Mouse (Mus musculus) thymus, postnatal 0 days (tissue): ENCODE measurements at regions not wholly inside any gene's neighbourhood (a gene's known extent, or its start where the extent isn't known, plus 50 kb on each side); places are given as distances from the start of the nearest gene placed in this dataset.
A peak's percentile ranks its signal among the peaks of the same experiment; 100 is the strongest.

Experiments
- DNase-seq: peaks from one replicate; pipeline ENCODE4 v3.0.0-alpha.2; 2015; ENCODE audit warnings: low spot score

- DNase-seq: no peak
Observed at GRCm38 (mm10) chr3:52708746-52709145, 308.3 kb downstream of the Cog6 start.

DNA sequence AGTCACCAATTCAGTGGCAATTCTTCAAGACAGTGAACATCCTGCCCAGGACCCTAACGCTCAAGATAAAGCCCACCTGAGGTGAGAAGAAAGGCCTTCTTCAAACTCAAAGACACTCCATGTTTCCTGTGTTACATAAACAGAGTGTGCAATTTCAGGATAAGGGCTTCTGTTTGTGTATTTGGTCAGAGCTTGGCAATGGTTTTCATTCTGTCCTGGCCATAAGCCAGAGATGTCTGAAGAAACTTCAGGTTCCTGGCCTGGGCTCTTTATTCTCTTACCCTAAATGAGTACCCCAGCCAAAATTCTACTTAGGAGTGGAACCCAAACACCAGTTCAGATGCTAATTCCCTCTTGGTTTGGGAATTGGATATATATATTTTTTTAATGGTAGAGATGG, 308.7 kb downstream of the Cog6 start:
- no peak for DNase-seq

- no peak for DNase-seq
Observed at GRCm38 (mm10) chr3:52706626-52707025, 310.4 kb downstream of the Cog6 start.

GRCm38 (mm10) chr3:52703751-52704150, 313.3 kb downstream of the Cog6 start:
- DNase-seq: no peak

- no peak for DNase-seq
Observed at GRCm38 (mm10) chr3:52702962-52703361, 314.1 kb downstream of the Cog6 start.

- DNase-seq: no peak
Observed at GRCm38 (mm10) chr3:52701601-52702000, 315.4 kb downstream of the Cog6 start.

- no peak for DNase-seq
Observed at GRCm38 (mm10) chr3:52693813-52694212, 323.2 kb downstream of the Cog6 start.

DNA sequence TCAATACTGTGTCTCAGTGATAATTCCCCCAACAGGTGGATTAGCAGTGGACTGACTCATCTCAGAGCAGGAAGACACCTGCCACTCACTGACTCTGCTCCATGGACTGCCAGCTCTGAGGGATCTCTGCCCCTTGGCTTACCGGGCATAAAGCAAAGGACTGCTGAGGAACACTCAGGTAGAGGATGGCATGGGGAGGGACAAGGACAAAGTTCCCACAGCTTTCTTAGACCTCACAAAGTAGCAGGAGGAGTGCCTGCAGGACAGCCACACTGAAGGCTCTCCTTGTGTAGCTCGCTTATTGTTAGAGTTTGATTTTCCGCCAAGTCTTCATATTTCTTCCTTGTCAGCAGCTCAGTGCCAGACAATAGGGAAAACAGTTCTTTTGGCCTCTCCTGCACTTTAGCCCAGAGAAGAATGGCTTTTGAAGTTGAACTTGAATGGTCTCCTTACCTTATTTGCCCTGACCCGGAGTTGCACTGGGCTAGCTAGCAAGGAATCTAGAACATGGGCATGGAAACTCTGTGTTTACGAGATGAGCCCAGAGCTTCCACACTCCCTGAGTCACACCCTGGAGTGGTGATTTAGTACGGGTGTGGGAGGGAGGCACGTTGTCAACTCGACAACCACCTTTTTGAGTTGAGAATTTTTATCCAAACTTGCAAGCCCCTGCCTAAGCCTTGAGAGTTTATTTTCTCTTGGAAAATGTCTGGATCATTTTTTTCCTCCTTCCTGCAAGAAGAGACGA, 331.4 kb downstream of the Cog6 start:
- DNase-seq: no peak

- no peak for DNase-seq
Observed at GRCm38 (mm10) chr3:52680824-52681388, 336.1 kb downstream of the Cog6 start.

DNA sequence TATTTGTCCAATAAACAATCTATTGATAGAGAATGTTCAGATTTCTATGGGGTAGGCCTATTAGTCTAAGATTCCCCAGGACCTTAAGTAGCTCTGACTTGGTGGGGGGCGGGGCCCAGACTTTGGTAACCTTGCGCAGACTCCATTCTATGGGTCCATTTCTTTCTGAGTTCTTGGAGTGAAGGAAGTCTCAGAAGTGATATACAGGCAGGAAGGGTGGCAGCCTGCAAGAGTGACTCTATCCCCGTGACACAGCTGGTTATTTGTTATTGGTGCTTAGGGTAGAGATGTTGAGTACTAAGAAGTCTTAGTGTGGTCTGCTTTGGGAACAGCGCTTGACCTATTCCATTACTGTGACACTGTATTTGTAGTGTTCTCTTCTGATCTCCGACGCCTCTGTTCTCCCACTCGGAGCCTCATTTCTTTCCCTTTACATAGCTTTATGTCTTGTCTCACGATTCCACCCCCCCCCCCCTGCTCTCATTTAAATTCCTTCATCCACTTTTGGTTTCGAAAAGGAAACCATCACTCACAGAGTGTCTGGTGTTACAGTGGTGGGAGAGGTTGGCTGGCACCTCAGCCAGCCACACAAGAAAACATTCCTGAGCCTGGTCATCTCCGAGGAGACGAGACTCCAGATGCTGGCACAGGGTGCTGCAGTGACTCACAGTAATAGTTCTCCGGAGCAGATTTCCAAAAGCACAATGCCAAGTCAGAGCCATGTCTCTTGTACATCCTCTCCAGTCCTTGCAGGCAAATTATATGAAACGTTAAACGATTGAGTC, 340.0 kb downstream of the Cog6 start:
- no peak for DNase-seq

DNA sequence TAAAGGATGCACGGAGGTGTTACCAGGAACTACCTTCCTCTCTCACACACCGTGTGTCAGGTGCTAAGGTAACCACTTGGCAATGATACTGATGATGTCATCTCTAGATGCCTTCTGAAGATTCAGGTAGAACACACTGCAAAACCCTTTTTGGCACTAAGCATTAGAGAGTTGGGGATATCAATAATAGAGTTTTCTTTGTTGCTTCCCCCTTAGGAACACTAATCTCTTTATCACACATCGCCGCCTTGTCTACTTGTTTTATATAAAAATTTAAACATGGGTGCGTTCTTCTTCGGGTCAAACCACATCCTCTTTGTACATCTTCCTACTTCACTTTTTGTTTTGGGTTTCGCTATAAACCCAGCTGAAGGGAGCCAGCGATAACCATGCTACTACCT, 346.4 kb downstream of the Cog6 start:
- DNase-seq: no peak

DNA sequence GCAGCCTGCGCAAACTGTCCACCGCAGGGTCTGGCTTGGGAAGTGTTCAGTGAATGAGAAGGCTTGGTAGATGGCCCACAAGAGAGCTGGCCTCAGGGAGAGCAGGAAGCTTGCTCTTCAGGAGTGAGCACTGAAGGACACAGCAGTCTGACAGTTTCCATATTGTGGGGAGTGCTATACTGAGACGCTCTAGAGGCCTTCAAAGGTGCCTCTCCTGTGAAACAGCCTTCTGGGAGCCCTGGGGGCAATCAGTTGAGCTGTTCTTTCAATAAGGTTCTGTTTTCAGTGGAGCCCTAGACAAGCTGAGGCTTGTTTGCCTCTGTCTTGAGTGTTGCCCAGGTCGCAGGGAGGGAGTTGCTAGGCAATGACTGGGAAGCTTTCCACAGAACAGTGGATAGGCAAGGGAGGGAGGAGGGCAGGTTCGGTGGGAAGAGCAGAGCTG, 353.9 kb downstream of the Cog6 start:
- DNase-seq: no peak

GRCm38 (mm10) chr3:52662164-52662908, 354.7 kb downstream of the Cog6 start:
- DNase-seq: no peak

DNA sequence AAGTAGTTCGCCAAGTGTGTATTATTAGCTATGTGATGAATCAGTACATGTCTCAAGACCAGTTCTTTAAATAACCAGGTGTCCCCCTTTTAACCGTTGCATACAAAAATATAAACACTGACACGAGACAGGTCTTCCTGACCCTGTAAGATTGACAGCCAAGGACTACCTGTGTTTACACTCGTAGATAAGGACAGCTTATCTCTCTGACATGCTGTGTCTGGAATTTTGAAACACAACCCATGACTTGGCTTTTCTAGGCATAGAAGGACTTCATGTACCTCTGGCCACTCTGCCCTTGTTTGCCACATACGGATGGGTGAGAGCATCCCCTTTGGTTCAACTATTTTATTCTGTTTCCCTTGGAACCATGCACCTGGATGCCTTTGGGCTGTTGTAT, 364.0 kb downstream of the Cog6 start:
- DNase-seq: no peak

GRCm38 (mm10) chr3:52652476-52652870, 364.6 kb downstream of the Cog6 start:
- DNase-seq: no peak

- DNase-seq: no peak
Observed at GRCm38 (mm10) chr3:52651862-52652475, 365.1 kb downstream of the Cog6 start.

DNA sequence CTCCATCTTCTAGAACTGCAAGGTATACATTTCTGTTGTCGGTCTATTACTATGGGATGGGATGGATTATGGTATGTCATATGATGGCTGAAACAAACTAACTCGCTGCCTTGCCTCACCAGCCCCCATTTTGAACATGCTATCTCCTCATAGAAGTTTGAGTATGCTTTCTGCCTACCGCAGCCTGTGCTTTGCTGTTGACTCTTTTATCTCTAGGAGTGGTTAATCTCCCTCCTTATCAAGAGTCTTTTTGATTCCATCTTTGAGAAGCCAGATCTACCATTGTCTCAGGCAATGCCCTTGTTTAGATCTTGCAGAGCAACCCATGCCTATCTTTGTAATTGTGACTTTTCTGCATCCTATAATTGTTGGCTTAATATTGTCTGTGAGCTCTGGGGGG, 367.0 kb downstream of the Cog6 start:
- DNase-seq: peak; percentile 51

GRCm38 (mm10) chr3:52648836-52649500, 368.1 kb downstream of the Cog6 start:
- no peak for DNase-seq

GRCm38 (mm10) chr3:52647900-52648299, 369.1 kb downstream of the Cog6 start:
- DNase-seq: peak; percentile 95

- DNase-seq: peak; percentile 22
Observed at GRCm38 (mm10) chr3:52647161-52647692, 369.8 kb downstream of the Cog6 start.
